20 mouse cellular contexts compared by ENCODE assay signal in genomic region chr1:186053280-186054043, GRCm38 (mm10).
DNase-seq lines count a peak whose midpoint lies in the region; ATAC-seq and TF ChIP-seq lines count a peak whose summit lies in the region.
"Had no signal": no experiment of that assay in that cellular context is flagged by ENCODE, and none has a peak within 500 bp of the region (broad histone marks: within the 10 kb centered on the region; RNA-seq: fewer than 3 reads in every experiment).

No protein-coding gene starts in this region.

- ATAC-seq in kidney, embryonic 15.5 days (replicated peaks; ENCODE audit: low FRiP score) = no peak
- no peak for ATAC-seq in midbrain, postnatal 0 days (ENCODE audit: low FRiP score)
- ATAC-seq in midbrain, embryonic 15.5 days (replicated peaks) = no peak
- ATAC-seq in limb, embryonic 14.5 days (ENCODE audit: low FRiP score, low read depth) = peak; percentile 70
- ATAC-seq in hindbrain, embryonic 12.5 days (ENCODE audit: low FRiP score) = no peak
- ATAC-seq: activated CD4-positive, CD25-positive, alpha-beta regulatory T cell, adult 4 months; forebrain, postnatal 0 days; hindbrain, postnatal 0 days; Patski had no signal

- no peak for TF ChIP-seq POLR2A in limb, embryonic 14.5 days (IDR thresholded peaks at IDR 0.05; ENCODE audit: borderline replicate concordance, extremely low read depth, insufficient read depth, insufficient read length)
- TF ChIP-seq POLR2A in heart, adult 2 months (IDR thresholded peaks at IDR 0.05; ENCODE audit: insufficient read depth, low read depth, low read length) = no peak

- 74% methylated on average over 12 of the region's 12 CpGs for WGBS in kidney, embryonic 15.5 days
- 88% methylated on average over 12 of the region's 12 CpGs for WGBS in midbrain, postnatal 0 days
- WGBS in midbrain, embryonic 15.5 days = 89% methylated on average over 12 of the region's 12 CpGs
- 37% methylated on average over 12 of the region's 12 CpGs for WGBS in limb, embryonic 14.5 days
- 83% methylated on average over 12 of the region's 12 CpGs for WGBS in hindbrain, embryonic 12.5 days
- 89% methylated on average over 12 of the region's 12 CpGs for WGBS in heart, adult 2 months

- H3K79me2 ChIP-seq in heart, adult 2 months (replicated peaks; ENCODE audit: control insufficient read depth, insufficient read depth, low read length) = no peaks in the 10 kb centered on the region

- no peaks in the 10 kb centered on the region for H3K27me3 ChIP-seq in kidney, embryonic 15.5 days
- no peaks in the 10 kb centered on the region for H3K27me3 ChIP-seq in midbrain, postnatal 0 days (ENCODE audit: insufficient read depth, low read length)
- H3K27me3 ChIP-seq in midbrain, embryonic 15.5 days (replicated peaks) = no peaks in the 10 kb centered on the region
- no peaks in the 10 kb centered on the region for H3K27me3 ChIP-seq in limb, embryonic 14.5 days (ENCODE audit: control insufficient read depth, insufficient read depth, low read length)
- no peaks in the 10 kb centered on the region for H3K27me3 ChIP-seq in hindbrain, embryonic 12.5 days
- H3K27me3 ChIP-seq in heart, adult 2 months (ENCODE audit: control insufficient read depth, insufficient read depth, low read length) = no peaks in the 10 kb centered on the region
- H3K27me3 ChIP-seq: CH12.LX; forebrain, embryonic 12.5 days; heart, embryonic 13.5 days; hindbrain, embryonic 13.5 days; Patski had no signal

- no peak overlapping the region for H3K9ac ChIP-seq in kidney, embryonic 15.5 days
- no peak overlapping the region for H3K9ac ChIP-seq in midbrain, postnatal 0 days (replicated peaks; ENCODE audit: low read length, poor library complexity, severe bottlenecking)
- no peak overlapping the region for H3K9ac ChIP-seq in midbrain, embryonic 15.5 days
- H3K9ac ChIP-seq in limb, embryonic 14.5 days (ENCODE audit: low read depth, low read length, severe bottlenecking) = no peak overlapping the region
- no peak overlapping the region for H3K9ac ChIP-seq in hindbrain, embryonic 12.5 days
- no peak overlapping the region for H3K9ac ChIP-seq in heart, adult 2 months (ENCODE audit: low read depth, low read length)
- H3K9ac ChIP-seq: forebrain, embryonic 12.5 days; forebrain, postnatal 0 days; heart, embryonic 13.5 days; hindbrain, embryonic 13.5 days had no signal

- no peaks in the 10 kb centered on the region for H3K9me3 ChIP-seq in kidney, embryonic 15.5 days (replicated peaks)
- H3K9me3 ChIP-seq in midbrain, postnatal 0 days (ENCODE audit: low read length) = no peaks in the 10 kb centered on the region
- no peaks in the 10 kb centered on the region for H3K9me3 ChIP-seq in midbrain, embryonic 15.5 days
- H3K9me3 ChIP-seq in limb, embryonic 14.5 days (ENCODE audit: control insufficient read depth, low read length) = no peaks in the 10 kb centered on the region
- H3K9me3 ChIP-seq in hindbrain, embryonic 12.5 days (replicated peaks) = no peaks in the 10 kb centered on the region
- H3K9me3 ChIP-seq: forebrain, embryonic 12.5 days; hindbrain, embryonic 13.5 days had no signal

- DNase-seq in kidney, postnatal 4 days = no peak
- peak; percentile 15 for DNase-seq in midbrain, postnatal 0 days (ENCODE audit: low spot score)
- peak; percentile 62 for DNase-seq in limb, embryonic 14.5 days (ENCODE audit: low spot score)
- DNase-seq in heart, adult 2 months = no peak
- DNase-seq: adrenal gland, postnatal 14 days; cerebellum, adult 8-10 months; cerebellum, postnatal 25 days; forebrain, postnatal 0 days; gastrocnemius, postnatal 25 days; heart, postnatal 4 days had no signal

- no peak overlapping the region for H3K4me2 ChIP-seq in kidney, embryonic 15.5 days
- H3K4me2 ChIP-seq in midbrain, postnatal 0 days (ENCODE audit: low read depth, low read length, poor library complexity, severe bottlenecking) = no peak overlapping the region
- H3K4me2 ChIP-seq in midbrain, embryonic 15.5 days = no peak overlapping the region
- H3K4me2 ChIP-seq in limb, embryonic 14.5 days (replicated peaks; ENCODE audit: low read depth, low read length, severe bottlenecking) = no peak overlapping the region
- H3K4me2 ChIP-seq in hindbrain, embryonic 12.5 days (replicated peaks) = no peak overlapping the region
- H3K4me2 ChIP-seq: forebrain, embryonic 12.5 days; heart, embryonic 13.5 days; hindbrain, embryonic 13.5 days had no signal

- peak overlapping the region; percentile 56 for H3K27ac ChIP-seq in kidney, embryonic 15.5 days
- H3K27ac ChIP-seq in midbrain, postnatal 0 days (ENCODE audit: low read depth, low read length) = no peak overlapping the region
- no peak overlapping the region for H3K27ac ChIP-seq in midbrain, embryonic 15.5 days
- H3K27ac ChIP-seq in limb, embryonic 14.5 days (replicated peaks; ENCODE audit: low read depth, low read length) = peak overlapping the region; percentile 73
- no peak overlapping the region for H3K27ac ChIP-seq in hindbrain, embryonic 12.5 days
- no peak overlapping the region for H3K27ac ChIP-seq in heart, adult 2 months
- H3K27ac ChIP-seq: forebrain, embryonic 12.5 days; heart, embryonic 13.5 days; hindbrain, embryonic 13.5 days; hindbrain, postnatal 0 days had no signal

- no peaks in the 10 kb centered on the region for H3K4me1 ChIP-seq in kidney, embryonic 15.5 days
- H3K4me1 ChIP-seq in midbrain, postnatal 0 days (ENCODE audit: insufficient read depth, low read length) = no peaks in the 10 kb centered on the region
- H3K4me1 ChIP-seq in midbrain, embryonic 15.5 days = no peaks in the 10 kb centered on the region
- peaks cover 10% of the 10 kb centered on the region for H3K4me1 ChIP-seq in limb, embryonic 14.5 days (ENCODE audit: control insufficient read depth, insufficient read depth, low read length)
- no peaks in the 10 kb centered on the region; the same call in 1 of the 2 replicates for H3K4me1 ChIP-seq in hindbrain, embryonic 12.5 days
- H3K4me1 ChIP-seq in heart, adult 2 months (ENCODE audit: control insufficient read depth, insufficient read depth, low read length) = no peaks in the 10 kb centered on the region
- H3K4me1 ChIP-seq: forebrain, embryonic 12.5 days; heart, embryonic 13.5 days; hindbrain, embryonic 13.5 days had no signal

- no peak overlapping the region for H3K4me3 ChIP-seq in kidney, embryonic 15.5 days (replicated peaks)
- H3K4me3 ChIP-seq in midbrain, postnatal 0 days (ENCODE audit: low read depth, low read length) = no peak overlapping the region
- H3K4me3 ChIP-seq in midbrain, embryonic 15.5 days = no peak overlapping the region
- no peak overlapping the region for H3K4me3 ChIP-seq in limb, embryonic 14.5 days (replicated peaks; ENCODE audit: low read length)
- H3K4me3 ChIP-seq in hindbrain, embryonic 12.5 days = no peak overlapping the region
- no peak overlapping the region for H3K4me3 ChIP-seq in heart, adult 2 months
- H3K4me3 ChIP-seq: forebrain, embryonic 12.5 days; heart, embryonic 13.5 days; hindbrain, embryonic 13.5 days had no signal

- intact Hi-C loops in heart, adult 2 months (cut with DNase I) = no loop called here

- no peak for TF ChIP-seq CTCF in midbrain, postnatal 0 days (IDR thresholded peaks at IDR 0.05)
- no peak for TF ChIP-seq CTCF in heart, adult 2 months (IDR thresholded peaks at IDR 0.05)

- H3K36me3 ChIP-seq in kidney, embryonic 15.5 days = no peaks in the 10 kb centered on the region
- H3K36me3 ChIP-seq in midbrain, postnatal 0 days (ENCODE audit: insufficient read depth, low read length) = no peaks in the 10 kb centered on the region
- no peaks in the 10 kb centered on the region for H3K36me3 ChIP-seq in midbrain, embryonic 15.5 days (replicated peaks)
- H3K36me3 ChIP-seq in limb, embryonic 14.5 days (ENCODE audit: control insufficient read depth, insufficient read depth, low read length) = no peaks in the 10 kb centered on the region
- H3K36me3 ChIP-seq in hindbrain, embryonic 12.5 days = no peaks in the 10 kb centered on the region
- no peaks in the 10 kb centered on the region for H3K36me3 ChIP-seq in heart, adult 2 months (ENCODE audit: control insufficient read depth, insufficient read depth, low read length)
- H3K36me3 ChIP-seq: forebrain, embryonic 12.5 days; heart, embryonic 13.5 days; hindbrain, embryonic 13.5 days had no signal

- no peak for TF ChIP-seq EP300 in heart, adult 2 months (IDR thresholded peaks at IDR 0.05; ENCODE audit: insufficient read depth, low read depth, low read length)

Comparison
In these comparisons a context has a peak if more than half of its experiments do, and no peak if none do; other contexts are left out.
1. H3K27ac ChIP-seq: peak in kidney, embryonic 15.5 days (single experiment) and limb, embryonic 14.5 days (single experiment); none in midbrain, postnatal 0 days (single experiment), midbrain, embryonic 15.5 days (single experiment), hindbrain, embryonic 12.5 days (single experiment) and heart, adult 2 months (single experiment).
2. DNase-seq: peak in midbrain, postnatal 0 days (single experiment) and limb, embryonic 14.5 days (single experiment); none in kidney, postnatal 4 days (0 of 2) and heart, adult 2 months (0 of 2).